Mouse (Mus musculus): ENCODE results near the gene Gatad2a. TPM values are rescaled to one million over a fixed set of nuclear protein-coding genes. Genes with fewer than 3 reads are reported as not detected.

The Gatad2a gene
- 36.3 and 39.7 TPM in 2 replicates for polyA plus RNA-seq (2015; fragmentation: Nextera tagmentation; extraction: Ambion mirVana)

- H3K27ac ChIP-seq: peak within 1 kb of the TSS; percentile 91
- no peaks in the 10 kb centered on the region for H3K9me3 ChIP-seq
- H3K36me3 ChIP-seq: no peaks in the 10 kb centered on the region; the same call in 1 of the 2 replicates
- H3K9ac ChIP-seq: peak within 1 kb of the TSS; percentile 71
- H3K27me3 ChIP-seq: no peaks in the 10 kb centered on the region
- peak within 1 kb of the TSS; percentile 100 for H3K4me3 ChIP-seq
- peak within 1 kb of the TSS; percentile 78 for H3K4me2 ChIP-seq
- H3K4me1 ChIP-seq: peaks cover 13% of the 10 kb centered on the region
- WGBS: under 1% methylated on average over 86 of the region's 87 CpGs
- peak; percentile 100 for ATAC-seq (ENCODE audit: insufficient number of reproducible peaks, low FRiP score, low TSS enrichment, low read depth)
Observed at GRCm38 (mm10) chr8:69995776-69996588, at the start of gene Gatad2a. TSS of gene Gatad2a (minus strand) at chr8:69996384.

GRCm38 (mm10) chr8:70043996-70044395 lies 47.8 kb upstream of the Gatad2a start:
- no peak overlapping the region for H3K9ac ChIP-seq
- peaks cover 12% of the 10 kb centered on the region; the same call in 1 of the 2 replicates for H3K36me3 ChIP-seq
- peaks cover 28% of the 10 kb centered on the region for H3K4me1 ChIP-seq
- WGBS: 91% methylated on average over 5 of the region's 5 CpGs
- H3K27me3 ChIP-seq: no peaks in the 10 kb centered on the region
- no peak overlapping the region for H3K4me2 ChIP-seq
- no peak overlapping the region for H3K27ac ChIP-seq
- peak overlapping the region; percentile 99; the same call in 1 of the 2 replicates for H3K4me3 ChIP-seq
- no peaks in the 10 kb centered on the region for H3K9me3 ChIP-seq
- no peak for ATAC-seq (ENCODE audit: insufficient number of reproducible peaks, low FRiP score, low TSS enrichment, low read depth)

GRCm38 (mm10) chr8:70042583-70043455 lies 46.6 kb upstream of the Gatad2a start, which contains the start of the genes Mau2 and Sugp1:
TSS of gene Mau2 (minus strand) at chr8:70042734.
TSS of gene Sugp1 (plus strand) at chr8:70042813.
- Histone ChIP-seq H3K27ac (peak within 1 kb of the TSS; percentile 86), H3K9ac (peak within 1 kb of the TSS; percentile 92), H3K36me3 (0 out of 2 replicates have a peak, but pooled peaks cover 6% of the 10 kb centered on the region), H3K4me1 (peaks cover 28% of the 10 kb centered on the region), H3K9me3 (no peaks in the 10 kb centered on the region), H3K4me3 (peak within 1 kb of the TSS; percentile 99), H3K4me2 (peak within 1 kb of the TSS; percentile 96), H3K27me3 (no peaks in the 10 kb centered on the region)
- WGBS: under 1% methylated on average over 65 of the region's 65 CpGs
- peak; percentile 93 for ATAC-seq (ENCODE audit: insufficient number of reproducible peaks, low FRiP score, low TSS enrichment, low read depth)

GRCm38 (mm10) chr8:70041885-70042546 lies 45.8 kb upstream of the Gatad2a start:
- Histone ChIP-seq H3K4me1 (peaks cover 28% of the 10 kb centered on the region), H3K9ac (peak overlapping the region; percentile 92), H3K4me2 (peak overlapping the region; percentile 96), H3K36me3 (0 out of 2 replicates have a peak, but pooled peaks cover 9% of the 10 kb centered on the region), H3K27me3 (no peaks in the 10 kb centered on the region), H3K27ac (peak overlapping the region; percentile 86), H3K9me3 (no peaks in the 10 kb centered on the region), H3K4me3 (peak overlapping the region; percentile 99)
- no peak for ATAC-seq (ENCODE audit: insufficient number of reproducible peaks, low FRiP score, low TSS enrichment, low read depth)
- WGBS: 2% methylated on average over 47 of the region's 47 CpGs

- Histone ChIP-seq H3K36me3 (peaks cover 18% of the 10 kb centered on the region; the same call in 1 of the 2 replicates), H3K27me3 (no peaks in the 10 kb centered on the region), H3K4me3 (no peak overlapping the region), H3K4me2 (no peak overlapping the region), H3K9me3 (no peaks in the 10 kb centered on the region), H3K4me1 (peaks cover 16% of the 10 kb centered on the region), H3K9ac (no peak overlapping the region), H3K27ac (no peak overlapping the region)
- 93% methylated on average over 1 of the region's 1 CpGs for WGBS
- no peak for ATAC-seq (ENCODE audit: insufficient number of reproducible peaks, low FRiP score, low TSS enrichment, low read depth)
Observed at GRCm38 (mm10) chr8:70037994-70038393, 41.8 kb upstream of the Gatad2a start.

GRCm38 (mm10) chr8:70030255-70030654 lies 34.1 kb upstream of the Gatad2a start:
- WGBS: 100% methylated on average over 1 of the region's 1 CpGs
- no peaks in the 10 kb centered on the region for H3K9me3 ChIP-seq
- no peak overlapping the region for H3K4me2 ChIP-seq
- H3K36me3 ChIP-seq: peaks cover 76% of the 10 kb centered on the region
- H3K4me1 ChIP-seq: no peaks in the 10 kb centered on the region
- no peak for ATAC-seq (ENCODE audit: insufficient number of reproducible peaks, low FRiP score, low TSS enrichment, low read depth)
- H3K9ac ChIP-seq: no peak overlapping the region
- H3K27ac ChIP-seq: no peak overlapping the region
- no peak overlapping the region for H3K4me3 ChIP-seq
- no peaks in the 10 kb centered on the region for H3K27me3 ChIP-seq

- Histone ChIP-seq H3K4me3 (no peak overlapping the region), H3K9me3 (no peaks in the 10 kb centered on the region), H3K36me3 (peaks cover 97% of the 10 kb centered on the region), H3K27ac (no peak overlapping the region), H3K4me2 (no peak overlapping the region), H3K27me3 (no peaks in the 10 kb centered on the region), H3K4me1 (no peaks in the 10 kb centered on the region), H3K9ac (no peak overlapping the region)
- no peak for ATAC-seq (ENCODE audit: insufficient number of reproducible peaks, low FRiP score, low TSS enrichment, low read depth)
- WGBS: 96% methylated on average over 2 of the region's 2 CpGs
Observed at GRCm38 (mm10) chr8:70026151-70026550, 30.0 kb upstream of the Gatad2a start.

- Histone ChIP-seq H3K9me3 (no peaks in the 10 kb centered on the region), H3K27ac (no peak overlapping the region), H3K4me1 (no peaks in the 10 kb centered on the region), H3K27me3 (no peaks in the 10 kb centered on the region), H3K4me2 (no peak overlapping the region), H3K4me3 (no peak overlapping the region), H3K36me3 (peaks cover 100% of the 10 kb centered on the region), H3K9ac (no peak overlapping the region)
- ATAC-seq (ENCODE audit: insufficient number of reproducible peaks, low FRiP score, low TSS enrichment, low read depth): no peak
- 86% methylated on average over 8 of the region's 8 CpGs for WGBS
Observed at GRCm38 (mm10) chr8:70023596-70023995, 27.4 kb upstream of the Gatad2a start.

GRCm38 (mm10) chr8:70015017-70015416 lies 18.8 kb upstream of the Gatad2a start:
- no peak for ATAC-seq (ENCODE audit: insufficient number of reproducible peaks, low FRiP score, low TSS enrichment, low read depth)
- no peaks in the 10 kb centered on the region for H3K4me1 ChIP-seq
- WGBS: 76% methylated on average over 1 of the region's 1 CpGs
- H3K4me3 ChIP-seq: no peak overlapping the region
- H3K36me3 ChIP-seq: peaks cover 36% of the 10 kb centered on the region
- no peaks in the 10 kb centered on the region for H3K27me3 ChIP-seq
- no peaks in the 10 kb centered on the region for H3K9me3 ChIP-seq
- H3K4me2 ChIP-seq: no peak overlapping the region
- H3K9ac ChIP-seq: no peak overlapping the region
- H3K27ac ChIP-seq: no peak overlapping the region

GRCm38 (mm10) chr8:70012763-70013162 lies 16.6 kb upstream of the Gatad2a start:
- Histone ChIP-seq H3K27ac (no peak overlapping the region), H3K36me3 (peaks cover 14% of the 10 kb centered on the region), H3K9me3 (no peaks in the 10 kb centered on the region), H3K4me3 (no peak overlapping the region), H3K4me2 (no peak overlapping the region), H3K9ac (no peak overlapping the region), H3K4me1 (no peaks in the 10 kb centered on the region), H3K27me3 (no peaks in the 10 kb centered on the region)
- WGBS: 91% methylated on average over 1 of the region's 1 CpGs
- no peak for ATAC-seq (ENCODE audit: insufficient number of reproducible peaks, low FRiP score, low TSS enrichment, low read depth)

GRCm38 (mm10) chr8:70012350-70012749 lies 16.2 kb upstream of the Gatad2a start:
- Histone ChIP-seq H3K4me3 (no peak overlapping the region), H3K9ac (no peak overlapping the region), H3K9me3 (no peaks in the 10 kb centered on the region), H3K27ac (no peak overlapping the region), H3K4me1 (no peaks in the 10 kb centered on the region), H3K27me3 (no peaks in the 10 kb centered on the region), H3K4me2 (no peak overlapping the region), H3K36me3 (peaks cover 10% of the 10 kb centered on the region)
- WGBS: 71% methylated on average over 3 of the region's 3 CpGs
- no peak for ATAC-seq (ENCODE audit: insufficient number of reproducible peaks, low FRiP score, low TSS enrichment, low read depth)

All from limb, embryonic 15.5 days (tissue).